Mouse (Mus musculus) adrenal gland, postnatal 25 days (tissue): ENCODE measurements at regions not wholly inside any gene's neighbourhood (a gene's known extent, or its start where the extent isn't known, plus 50 kb on each side); places are given as distances from the start of the nearest gene placed in this dataset.
A peak's percentile ranks its signal among the peaks of the same experiment; 100 is the strongest.

Source experiments
- DNase-seq: peaks from one replicate; pipeline ENCODE4 v3.0.0; 2021; ENCODE audit warnings: mixed read lengths

GRCm38 (mm10) chr12:79879093-79879917 lies 233.5 kb downstream of the Zfp36l1 start:
- DNase-seq = peak; percentile 46

- DNase-seq = no peak
These were observed 234.1 kb downstream of the Zfp36l1 start for GRCm38 (mm10) chr12:79878766-79879092.

- DNase-seq = no peak
These were observed 234.7 kb downstream of the Zfp36l1 start for GRCm38 (mm10) chr12:79878163-79878562.

- DNase-seq = no peak
These were observed 238.5 kb downstream of the Zfp36l1 start for GRCm38 (mm10) chr12:79874333-79874732.

- no peak for DNase-seq
These were observed 247.6 kb downstream of the Zfp36l1 start for GRCm38 (mm10) chr12:79865179-79865552.

GRCm38 (mm10) chr12:79864346-79865178 lies 248.3 kb downstream of the Zfp36l1 start:
- peak; percentile 53 for DNase-seq
